Mouse (Mus musculus) kidney, postnatal 0 days (tissue): ENCODE results near the gene Rec8. TPM values are rescaled to one million over a fixed set of nuclear protein-coding genes. Genes with fewer than 3 reads are reported as not detected.
A peak's percentile ranks its signal among the peaks of the same experiment; 100 is the strongest.

Experiments used
- ATAC-seq: fragments of 200-750 bp; cut with Nextera tagmentation; replicated peaks from 2 replicates; pipeline ENCODE4 v1.8.0; 2017; ENCODE audit warnings: low read depth, moderate number of reproducible peaks, moderate TSS enrichment, moderate library complexity; ENCODE audit not compliant: low FRiP score
- DNase-seq: peaks from one replicate; pipeline ENCODE4 v3.0.0-alpha.2; 2016; ENCODE audit warnings: low spot score
- H3K27ac ChIP-seq: fragments of 300-500 bp; sonication (generic); 2 replicates; pipeline ENCODE4 v1.5.1; 2014; ENCODE audit warnings: mild to moderate bottlenecking
- H3K27me3 ChIP-seq: fragments of 300-500 bp; sonication (generic); 2 replicates; pipeline ENCODE4 v1.6.1; 2014; ENCODE audit warnings: low read length, mixed read lengths; ENCODE audit not compliant: insufficient read depth
- H3K36me3 ChIP-seq: fragments of 300-500 bp; sonication (generic); 2 replicates; pipeline ENCODE4 v1.6.1; 2014; ENCODE audit warnings: low read length, mixed read lengths; ENCODE audit not compliant: insufficient read depth
- H3K4me1 ChIP-seq: fragments of 300-500 bp; sonication (generic); replicated peaks from 2 replicates; pipeline ENCODE4 v1.6.1; 2014; ENCODE audit warnings: antibody characterized with exemption, low read length, mixed read lengths; ENCODE audit not compliant: insufficient read depth
- H3K4me2 ChIP-seq: fragments of 300-500 bp; sonication (generic); 2 replicates; pipeline ENCODE4 v1.6.1; 2014; ENCODE audit warnings: mild to moderate bottlenecking, low read length, moderate library complexity, mixed read lengths
- H3K4me3 ChIP-seq: fragments of 300-500 bp; sonication (generic); replicated peaks from 2 replicates; pipeline ENCODE4 v1.5.1; 2014; ENCODE audit warnings: low read depth, low read length
- H3K9ac ChIP-seq: fragments of 300-500 bp; sonication (generic); 2 replicates; pipeline ENCODE4 v1.6.1; 2014; ENCODE audit warnings: low read depth, low read length
- H3K9me3 ChIP-seq: fragments of 300-500 bp; sonication (generic); replicated peaks from 2 replicates; pipeline ENCODE4 v1.6.1; 2016; ENCODE audit warnings: low read length, inconsistent platforms, mixed read lengths
- CTCF ChIP-seq: IDR thresholded peaks from 2 replicates; pipeline ENCODE4 v1.5.1; 2016; ENCODE audit warnings: antibody characterized with exemption, low read depth, mild to moderate bottlenecking, moderate library complexity
- WGBS: fragments of 180-500 bp; shearing (Covaris S2); extraction: QIAGEN DNeasy Blood & Tissue Kit; methylation state at CpG from one replicate; pipeline ENCODE4 v1.1.7; 2014; 5-methylcytosine and 5-hydroxymethylcytosine counted together
- polyA plus RNA-seq: library from polyadenylated mRNA; unstranded; fragments of >200 nt; fragmentation: Nextera tagmentation; extraction: Ambion mirVana; gene quantifications from 2 replicates; pipeline ENCODE4 v1.2.1, GENCODE M21; 2015

Rec8 gene
- polyA plus RNA-seq, 1 experiment from 2014 or later = 12.7 TPM

DNA sequence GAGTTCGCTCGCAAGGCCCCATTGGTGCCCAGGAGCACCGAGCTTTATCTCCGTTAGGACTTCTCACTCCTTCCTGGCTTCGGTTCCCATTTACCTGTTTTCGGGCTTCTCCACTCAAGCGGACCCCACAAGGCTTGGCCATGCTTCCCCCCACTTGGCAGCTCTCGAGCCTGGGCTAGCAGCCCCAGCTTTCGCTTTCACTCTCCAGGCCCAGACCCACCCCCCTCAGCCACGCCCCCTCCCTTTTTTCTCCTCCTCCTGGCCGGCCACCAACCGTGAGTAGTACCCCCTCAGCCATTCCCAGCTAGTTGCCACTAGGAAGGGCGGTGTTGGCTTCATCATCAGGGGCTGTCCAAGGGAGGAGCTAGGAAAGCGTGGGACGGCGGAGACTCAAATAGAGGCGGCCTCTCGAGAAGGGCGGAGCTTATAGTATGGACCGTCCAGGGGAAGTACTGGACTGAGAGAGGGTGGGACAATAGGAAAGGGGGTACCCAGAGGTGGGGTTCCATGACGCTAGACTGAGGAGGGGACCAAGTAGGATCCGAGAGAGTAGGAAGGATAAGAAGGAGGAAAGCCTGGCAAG lies 27.0 kb upstream of the Rec8 start, which contains the start of gene Psme2:
Gene Psme2 (minus strand): TSS at position 366 of the 583 bp plus-strand sequence.
- Histone ChIP-seq H3K4me1 (peaks cover 15% of the 10 kb centered on the region; the same call in 1 of the 2 replicates), H3K27ac (peak within 1 kb of the TSS; percentile 99), H3K4me3 (peak within 1 kb of the TSS; percentile 94), H3K9ac (peak within 1 kb of the TSS; percentile 92), H3K9me3 (no peaks in the 10 kb centered on the region), H3K36me3 (peaks cover 22% of the 10 kb centered on the region), H3K4me2 (peak within 1 kb of the TSS; percentile 96), H3K27me3 (no peaks in the 10 kb centered on the region)
- DNase-seq = peak; percentile 100
- under 1% methylated on average over 22 of the region's 22 CpGs for WGBS
- ATAC-seq = peak; percentile 94
- TF ChIP-seq CTCF = 0 out of 2 replicates have a peak, but pooled peaks have one; percentile 26

DNA sequence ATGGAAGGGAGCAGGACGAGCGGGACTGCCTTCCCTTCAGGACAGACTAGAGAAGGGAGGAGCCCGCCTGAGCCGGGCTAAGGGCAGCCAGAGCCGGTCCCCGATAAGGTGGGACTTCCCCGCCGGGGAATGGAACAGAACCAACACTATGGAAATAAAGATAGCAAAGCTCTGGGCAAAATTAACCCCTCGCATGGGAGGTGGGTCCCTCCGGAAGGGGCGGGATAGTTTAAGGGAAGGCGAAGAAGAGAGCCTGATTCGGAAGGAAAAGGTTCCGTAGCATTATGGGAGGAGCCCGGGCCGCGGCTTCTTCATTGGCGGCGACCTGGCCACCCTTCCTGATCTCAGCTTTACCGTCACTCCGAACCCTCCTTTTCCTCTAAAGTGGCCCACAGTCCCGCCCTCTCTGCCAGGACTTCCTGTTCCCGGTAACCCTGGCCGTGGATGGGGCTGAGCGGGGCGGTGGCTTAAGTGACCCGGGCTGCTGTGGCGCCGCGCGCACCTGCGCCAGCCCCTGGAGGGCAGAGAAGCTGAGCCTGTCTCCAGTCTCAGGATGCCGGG lies 26.4 kb upstream of the Rec8 start, which contains the start of gene Rnf31:
Gene Rnf31 (plus strand): TSS at position 378 of the 561 bp plus-strand sequence.
- H3K4me1 ChIP-seq = peaks cover 15% of the 10 kb centered on the region; the same call in 1 of the 2 replicates
- DNase-seq (peak; percentile 99), ATAC-seq (peak; percentile 91)
- peak within 1 kb of the TSS; percentile 94 for H3K4me3 ChIP-seq
- peak within 1 kb of the TSS; percentile 99 for H3K27ac ChIP-seq
- WGBS = under 1% methylated on average over 33 of the region's 33 CpGs
- no peaks in the 10 kb centered on the region for H3K27me3 ChIP-seq
- peak within 1 kb of the TSS; percentile 96 for H3K4me2 ChIP-seq
- no peak for TF ChIP-seq CTCF
- H3K36me3 ChIP-seq = peaks cover 28% of the 10 kb centered on the region
- no peaks in the 10 kb centered on the region for H3K9me3 ChIP-seq
- peak within 1 kb of the TSS; percentile 92 for H3K9ac ChIP-seq

DNA sequence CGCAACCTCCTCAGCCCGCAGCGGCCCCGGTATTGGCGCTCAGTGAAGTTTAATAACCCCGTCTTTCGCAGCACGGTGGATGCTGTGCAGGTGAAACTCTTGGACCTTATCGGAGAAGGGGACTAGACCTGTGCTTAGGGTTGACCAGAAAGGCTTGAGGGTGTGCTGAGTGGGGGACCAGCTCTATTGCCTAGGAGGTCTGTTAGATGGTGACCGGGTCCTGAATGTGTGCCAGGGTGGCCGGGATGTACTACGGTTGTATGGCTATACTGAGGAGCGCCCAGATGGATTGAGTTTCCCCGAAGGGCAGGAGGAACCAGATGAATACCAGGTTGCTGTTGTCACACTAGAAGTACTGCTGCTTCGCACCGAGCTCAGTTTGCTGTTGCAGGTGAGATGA lies 25.6 kb upstream of the Rec8 start:
- H3K27me3 ChIP-seq = no peaks in the 10 kb centered on the region
- H3K4me3 ChIP-seq = peak overlapping the region; percentile 94
- peak overlapping the region; percentile 92 for H3K9ac ChIP-seq
- no peak for ATAC-seq
- no peaks in the 10 kb centered on the region for H3K9me3 ChIP-seq
- DNase-seq = peak; percentile 15
- no peak for TF ChIP-seq CTCF
- H3K27ac ChIP-seq = peak overlapping the region; percentile 99
- WGBS = 4% methylated on average over 16 of the region's 16 CpGs
- H3K36me3 ChIP-seq = peaks cover 33% of the 10 kb centered on the region
- H3K4me2 ChIP-seq = peak overlapping the region; percentile 96
- peaks cover 15% of the 10 kb centered on the region; the same call in 1 of the 2 replicates for H3K4me1 ChIP-seq

DNA sequence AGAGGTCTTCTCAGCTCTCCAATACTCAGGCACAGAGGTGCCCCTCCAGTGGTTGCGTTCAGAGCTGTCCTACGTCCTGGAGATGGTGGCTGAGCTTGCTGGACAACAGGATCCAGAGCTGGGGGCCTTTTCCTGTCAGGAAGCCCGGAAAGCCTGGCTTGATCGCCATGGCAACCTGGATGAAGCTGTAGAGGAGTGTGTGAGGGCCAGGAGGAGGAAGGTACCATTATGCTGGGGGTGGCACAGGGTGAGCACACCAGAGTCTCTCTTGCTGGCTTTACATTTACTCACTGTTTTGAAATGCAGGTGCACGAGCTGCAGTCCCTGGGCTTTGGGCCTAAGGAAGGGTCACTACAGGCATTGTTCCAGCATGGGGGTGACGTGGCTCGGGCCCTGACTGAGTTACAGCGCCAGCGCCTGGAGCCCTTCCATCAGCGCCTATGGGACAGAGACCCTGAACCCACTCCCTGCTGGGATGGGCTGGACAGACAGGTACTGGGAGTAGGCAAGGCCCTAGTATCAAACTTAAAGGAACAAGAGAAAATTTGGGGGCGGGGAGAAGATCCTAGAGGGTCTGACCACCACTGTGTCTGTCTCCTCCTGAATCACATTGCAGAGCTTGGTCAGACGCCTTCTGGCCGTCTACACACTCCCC lies 21.7 kb upstream of the Rec8 start:
- 81% methylated on average over 13 of the region's 13 CpGs for WGBS
- Histone ChIP-seq H3K4me2 (no peak overlapping the region), H3K27me3 (no peaks in the 10 kb centered on the region), H3K9ac (no peak overlapping the region), H3K27ac (no peak overlapping the region), H3K36me3 (peaks cover 61% of the 10 kb centered on the region), H3K9me3 (no peaks in the 10 kb centered on the region), H3K4me1 (peaks cover 15% of the 10 kb centered on the region; the same call in 1 of the 2 replicates), H3K4me3 (no peak overlapping the region)
- DNase-seq (peak; percentile 30), ATAC-seq (no peak)
- TF ChIP-seq CTCF = no peak

DNA sequence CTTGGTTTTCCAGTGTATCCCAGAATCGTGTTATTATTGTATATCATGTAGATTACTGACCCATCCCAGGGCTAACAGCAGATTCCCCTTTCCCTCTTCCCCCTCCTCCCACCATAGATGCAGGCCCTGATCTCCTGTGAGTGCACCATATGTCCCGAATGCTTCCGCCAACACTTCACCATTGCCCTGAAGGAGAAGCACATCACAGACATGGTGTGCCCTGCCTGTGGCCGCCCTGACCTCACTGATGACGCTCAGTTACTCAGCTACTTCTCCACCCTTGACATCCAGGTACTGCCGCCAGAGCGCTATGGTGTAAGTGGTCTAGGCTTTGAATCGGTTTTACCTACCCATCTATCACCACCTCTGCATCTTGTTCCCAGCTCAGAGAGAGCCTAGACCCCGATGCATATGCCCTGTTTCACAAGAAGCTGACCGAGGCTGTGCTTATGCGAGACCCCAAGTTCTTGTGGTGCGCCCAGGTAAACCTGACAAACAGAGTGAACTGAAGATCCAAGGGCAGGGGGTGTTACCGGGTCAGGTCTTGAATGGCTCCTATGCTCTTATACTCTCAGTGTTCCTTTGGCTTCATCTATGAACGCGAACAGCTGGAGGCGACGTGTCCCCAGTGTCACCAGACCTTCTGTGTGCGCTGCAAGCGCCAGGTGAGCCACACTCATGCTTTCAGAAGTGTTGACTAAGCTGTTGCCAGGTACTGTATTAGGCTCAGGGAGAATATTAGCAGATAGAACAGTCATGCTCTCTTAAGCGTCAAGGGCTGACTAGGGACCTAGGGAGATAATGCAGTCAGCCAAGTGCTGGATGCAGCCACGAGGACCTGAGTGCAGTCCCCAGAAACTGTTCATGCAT lies 19.1 kb upstream of the Rec8 start:
- Histone ChIP-seq H3K9ac (no peak overlapping the region), H3K9me3 (no peaks in the 10 kb centered on the region), H3K27me3 (no peaks in the 10 kb centered on the region), H3K36me3 (peaks cover 74% of the 10 kb centered on the region), H3K4me3 (no peak overlapping the region), H3K4me1 (peaks cover 7% of the 10 kb centered on the region), H3K27ac (no peak overlapping the region), H3K4me2 (no peak overlapping the region)
- WGBS = 89% methylated on average over 21 of the region's 21 CpGs
- no peak for TF ChIP-seq CTCF
- ATAC-seq (no peak), DNase-seq (no peak)

DNA sequence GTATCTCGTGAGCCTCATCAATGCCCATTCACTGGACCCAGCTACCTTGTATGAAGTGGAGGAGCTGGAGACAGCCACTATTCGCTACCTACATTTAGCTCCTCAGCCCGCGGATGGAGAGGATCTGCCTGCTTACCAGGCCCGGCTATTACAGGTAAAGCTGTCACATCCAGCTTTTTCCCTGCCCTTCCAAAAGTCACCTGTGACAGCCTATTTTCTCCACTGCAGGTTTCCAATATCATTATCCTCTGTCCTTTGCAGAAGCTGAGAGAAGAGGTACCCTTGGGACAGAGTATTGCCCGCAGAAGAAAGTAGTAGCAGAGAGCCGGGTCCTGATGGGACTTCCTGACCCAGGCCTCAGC lies 14.6 kb upstream of the Rec8 start, which contains the start of gene Irf9:
Gene Irf9 (plus strand): TSS at position 301 of the 362 bp plus-strand sequence.
- Histone ChIP-seq H3K4me3 (peak within 1 kb of the TSS; percentile 47), H3K9me3 (no peaks in the 10 kb centered on the region), H3K27me3 (no peaks in the 10 kb centered on the region), H3K27ac (peak within 1 kb of the TSS; percentile 87), H3K9ac (peak within 1 kb of the TSS; percentile 60), H3K36me3 (peaks cover 54% of the 10 kb centered on the region), H3K4me2 (peak within 1 kb of the TSS; percentile 71), H3K4me1 (peaks cover 13% of the 10 kb centered on the region)
- ATAC-seq (no peak), DNase-seq (no peak)
- TF ChIP-seq CTCF = no peak
- 73% methylated on average over 7 of the region's 7 CpGs for WGBS
